Mouse (Mus musculus): ENCODE measurements around the gene Ndufb8. TPM values are rescaled to one million over a fixed set of nuclear protein-coding genes. Genes with fewer than 3 reads are reported as not detected.

Gene Ndufb8
- polyA plus RNA-seq (2014; fragmentation: Nextera tagmentation; extraction: Ambion mirVana) = 509 and 616 TPM in 2 replicates

- under 1% methylated on average over 50 of the region's 50 CpGs for WGBS
- Histone ChIP-seq H3K9me3 (replicated peaks; ENCODE audit: control insufficient read depth, low read length) (no peaks in the 10 kb centered on the region), H3K27me3 (replicated peaks; ENCODE audit: control insufficient read depth, insufficient read depth, low read length) (no peaks in the 10 kb centered on the region), H3K4me1 (ENCODE audit: control insufficient read depth, insufficient read depth, low read length) (peaks cover 8% of the 10 kb centered on the region), H3K4me2 (ENCODE audit: low read length) (peak within 1 kb of the TSS; percentile 85), H3K4me3 (ENCODE audit: low read depth, low read length) (peak within 1 kb of the TSS; percentile 79), H3K9ac (ENCODE audit: low read length) (peak within 1 kb of the TSS; percentile 92), H3K36me3 (ENCODE audit: control insufficient read depth, insufficient read depth, low read length) (peaks cover 35% of the 10 kb centered on the region), H3K27ac (ENCODE audit: low read depth, low read length) (peak within 1 kb of the TSS; percentile 44; the same call in 1 of the 2 replicates)
- ATAC-seq = peak; percentile 90
- DNase-seq (ENCODE audit: low spot score) = peak; percentile 95
These were observed at the start of gene Ndufb8 for GRCm38 (mm10) chr19:44554861-44555590. Ndufb8 (minus strand) TSS chr19:44555440.

DNA sequence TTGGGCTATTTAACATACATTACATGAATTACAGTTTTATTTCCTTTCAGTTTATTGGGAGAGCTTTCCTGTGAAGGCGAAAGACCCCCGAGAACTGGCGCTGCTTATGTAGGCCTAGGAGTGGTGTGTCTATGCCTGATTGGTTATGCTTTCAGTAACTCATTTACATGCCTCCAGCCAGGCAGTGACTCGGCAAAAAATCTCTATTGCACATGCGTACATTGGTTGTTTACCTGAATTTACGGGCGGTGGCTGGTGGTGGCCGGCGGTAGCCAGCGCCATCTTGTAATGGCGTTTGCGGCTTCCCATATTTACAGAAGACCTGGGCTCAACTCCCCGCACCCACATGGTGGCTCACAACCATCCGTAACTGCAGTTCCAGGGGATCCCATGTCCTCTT lies 38.9 kb upstream of the Ndufb8 start:
- Histone ChIP-seq H3K27me3 (replicated peaks; ENCODE audit: control insufficient read depth, insufficient read depth, low read length) (no peaks in the 10 kb centered on the region), H3K9ac (ENCODE audit: low read length) (no peak overlapping the region), H3K4me1 (ENCODE audit: control insufficient read depth, insufficient read depth, low read length) (no peaks in the 10 kb centered on the region), H3K27ac (ENCODE audit: low read depth, low read length) (no peak overlapping the region), H3K9me3 (replicated peaks; ENCODE audit: control insufficient read depth, low read length) (no peaks in the 10 kb centered on the region), H3K4me2 (ENCODE audit: low read length) (no peak overlapping the region), H3K36me3 (ENCODE audit: control insufficient read depth, insufficient read depth, low read length) (no peaks in the 10 kb centered on the region), H3K4me3 (ENCODE audit: low read depth, low read length) (no peak overlapping the region)
- ATAC-seq = no peak
- WGBS = 96% methylated on average over 14 of the region's 14 CpGs
- no peak for DNase-seq (ENCODE audit: low spot score)

DNA sequence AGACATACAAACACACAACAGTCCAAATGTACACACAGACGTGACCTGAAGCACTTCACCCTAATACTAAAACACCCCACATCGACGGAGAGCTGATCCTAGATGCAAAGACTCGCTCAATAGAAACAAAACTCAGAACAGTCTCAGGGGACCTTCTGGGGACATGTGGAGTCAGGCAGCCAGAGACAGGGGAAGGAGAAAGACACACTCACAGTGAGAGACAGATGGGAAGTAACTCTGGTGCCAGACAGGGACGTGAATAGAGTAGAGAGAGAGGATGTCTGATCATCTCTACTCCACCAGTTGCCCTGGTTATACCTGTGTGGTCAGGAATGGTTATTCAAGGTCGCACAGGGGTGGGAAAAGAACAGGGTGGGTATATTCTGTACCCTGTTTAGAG lies 36.4 kb upstream of the Ndufb8 start:
- no peak overlapping the region for H3K9ac ChIP-seq (ENCODE audit: low read length)
- no peaks in the 10 kb centered on the region for H3K4me1 ChIP-seq (ENCODE audit: control insufficient read depth, insufficient read depth, low read length)
- H3K27me3 ChIP-seq (replicated peaks; ENCODE audit: control insufficient read depth, insufficient read depth, low read length) = no peaks in the 10 kb centered on the region; the same call in 1 of the 2 replicates
- 72% methylated on average over 6 of the region's 6 CpGs for WGBS
- H3K4me2 ChIP-seq (ENCODE audit: low read length) = no peak overlapping the region
- H3K36me3 ChIP-seq (ENCODE audit: control insufficient read depth, insufficient read depth, low read length) = no peaks in the 10 kb centered on the region
- H3K27ac ChIP-seq (ENCODE audit: low read depth, low read length) = no peak overlapping the region
- H3K4me3 ChIP-seq (ENCODE audit: low read depth, low read length) = no peak overlapping the region
- peak; percentile 61; the same call in 1 of the 2 replicates for ATAC-seq
- H3K9me3 ChIP-seq (replicated peaks; ENCODE audit: control insufficient read depth, low read length) = no peaks in the 10 kb centered on the region
- peak; percentile 16 for DNase-seq (ENCODE audit: low spot score)

- H3K4me3 ChIP-seq (ENCODE audit: low read depth, low read length) = no peak overlapping the region
- no peaks in the 10 kb centered on the region for H3K4me1 ChIP-seq (ENCODE audit: control insufficient read depth, insufficient read depth, low read length)
- DNase-seq (ENCODE audit: low spot score) (no peak), ATAC-seq (no peak)
- H3K9me3 ChIP-seq (replicated peaks; ENCODE audit: control insufficient read depth, low read length) = no peaks in the 10 kb centered on the region
- no peak overlapping the region for H3K4me2 ChIP-seq (ENCODE audit: low read length)
- H3K27ac ChIP-seq (ENCODE audit: low read depth, low read length) = no peak overlapping the region
- WGBS = 82% methylated on average over 18 of the region's 18 CpGs
- H3K9ac ChIP-seq (ENCODE audit: low read length) = no peak overlapping the region
- peaks cover 4% of the 10 kb centered on the region; the same call in 1 of the 2 replicates for H3K27me3 ChIP-seq (replicated peaks; ENCODE audit: control insufficient read depth, insufficient read depth, low read length)
- H3K36me3 ChIP-seq (ENCODE audit: control insufficient read depth, insufficient read depth, low read length) = no peaks in the 10 kb centered on the region
These were observed 35.8 kb upstream of the Ndufb8 start for GRCm38 (mm10) chr19:44590992-44591391.

- no peaks in the 10 kb centered on the region for H3K4me1 ChIP-seq (ENCODE audit: control insufficient read depth, insufficient read depth, low read length)
- no peak overlapping the region for H3K4me2 ChIP-seq (ENCODE audit: low read length)
- ATAC-seq = no peak
- H3K9me3 ChIP-seq (replicated peaks; ENCODE audit: control insufficient read depth, low read length) = no peaks in the 10 kb centered on the region
- H3K36me3 ChIP-seq (ENCODE audit: control insufficient read depth, insufficient read depth, low read length) = no peaks in the 10 kb centered on the region
- peaks cover 4% of the 10 kb centered on the region; the same call in 1 of the 2 replicates for H3K27me3 ChIP-seq (replicated peaks; ENCODE audit: control insufficient read depth, insufficient read depth, low read length)
- 54% methylated on average over 6 of the region's 7 CpGs for WGBS
- H3K9ac ChIP-seq (ENCODE audit: low read length) = no peak overlapping the region
- no peak overlapping the region for H3K27ac ChIP-seq (ENCODE audit: low read depth, low read length)
- no peak for DNase-seq (ENCODE audit: low spot score)
- no peak overlapping the region for H3K4me3 ChIP-seq (ENCODE audit: low read depth, low read length)
These were observed 34.5 kb upstream of the Ndufb8 start for GRCm38 (mm10) chr19:44589591-44590223.

- WGBS = 36% methylated on average over 4 of the region's 4 CpGs
- H3K36me3 ChIP-seq (ENCODE audit: control insufficient read depth, insufficient read depth, low read length) = no peaks in the 10 kb centered on the region
- H3K4me1 ChIP-seq (ENCODE audit: control insufficient read depth, insufficient read depth, low read length) = no peaks in the 10 kb centered on the region
- ATAC-seq (no peak), DNase-seq (ENCODE audit: low spot score) (no peak)
- no peak overlapping the region for H3K4me2 ChIP-seq (ENCODE audit: low read length)
- H3K27ac ChIP-seq (ENCODE audit: low read depth, low read length) = no peak overlapping the region
- H3K9me3 ChIP-seq (replicated peaks; ENCODE audit: control insufficient read depth, low read length) = no peaks in the 10 kb centered on the region
- no peak overlapping the region for H3K9ac ChIP-seq (ENCODE audit: low read length)
- no peak overlapping the region for H3K4me3 ChIP-seq (ENCODE audit: low read depth, low read length)
- peaks cover 4% of the 10 kb centered on the region; the same call in 1 of the 2 replicates for H3K27me3 ChIP-seq (replicated peaks; ENCODE audit: control insufficient read depth, insufficient read depth, low read length)
These were observed 32.8 kb upstream of the Ndufb8 start for GRCm38 (mm10) chr19:44588036-44588435.

- peak; percentile 93 for ATAC-seq
- WGBS = 30% methylated on average over 9 of the region's 9 CpGs
- Histone ChIP-seq H3K9ac (ENCODE audit: low read length) (no peak overlapping the region), H3K27ac (ENCODE audit: low read depth, low read length) (no peak overlapping the region), H3K4me3 (ENCODE audit: low read depth, low read length) (no peak overlapping the region), H3K36me3 (ENCODE audit: control insufficient read depth, insufficient read depth, low read length) (no peaks in the 10 kb centered on the region), H3K4me1 (ENCODE audit: control insufficient read depth, insufficient read depth, low read length) (no peaks in the 10 kb centered on the region), H3K4me2 (ENCODE audit: low read length) (no peak overlapping the region), H3K9me3 (replicated peaks; ENCODE audit: control insufficient read depth, low read length) (no peaks in the 10 kb centered on the region), H3K27me3 (replicated peaks; ENCODE audit: control insufficient read depth, insufficient read depth, low read length) (peaks cover 4% of the 10 kb centered on the region; the same call in 1 of the 2 replicates)
- peak; percentile 93 for DNase-seq (ENCODE audit: low spot score)
These were observed 27.5 kb upstream of the Ndufb8 start for GRCm38 (mm10) chr19:44582638-44583309.

DNA sequence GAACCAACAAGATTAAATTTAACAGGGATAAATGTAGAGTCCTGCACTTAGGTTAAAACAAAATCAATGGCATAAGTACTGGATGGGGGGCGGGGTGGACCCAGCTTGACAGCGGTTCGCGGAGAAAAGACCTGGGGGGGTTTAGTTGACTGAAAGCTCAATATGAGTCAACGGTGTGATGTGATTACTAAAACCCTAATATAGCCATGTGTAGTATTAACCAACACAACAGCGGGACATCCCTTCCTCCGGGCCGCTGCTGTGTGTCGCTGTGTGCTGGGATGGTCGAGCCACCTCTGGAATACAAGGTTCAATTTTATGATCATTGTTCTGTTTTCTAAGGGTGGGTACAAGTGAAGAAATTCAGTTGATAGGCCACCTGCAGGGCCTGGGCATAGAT lies 26.9 kb upstream of the Ndufb8 start:
- Histone ChIP-seq H3K4me3 (ENCODE audit: low read depth, low read length) (no peak overlapping the region), H3K4me1 (ENCODE audit: control insufficient read depth, insufficient read depth, low read length) (no peaks in the 10 kb centered on the region), H3K9ac (ENCODE audit: low read length) (no peak overlapping the region), H3K9me3 (replicated peaks; ENCODE audit: control insufficient read depth, low read length) (no peaks in the 10 kb centered on the region), H3K4me2 (ENCODE audit: low read length) (no peak overlapping the region), H3K27me3 (replicated peaks; ENCODE audit: control insufficient read depth, insufficient read depth, low read length) (peaks cover 4% of the 10 kb centered on the region; the same call in 1 of the 2 replicates), H3K27ac (ENCODE audit: low read depth, low read length) (no peak overlapping the region), H3K36me3 (ENCODE audit: control insufficient read depth, insufficient read depth, low read length) (no peaks in the 10 kb centered on the region)
- ATAC-seq = peak; percentile 21; the same call in 1 of the 2 replicates
- no peak for DNase-seq (ENCODE audit: low spot score)
- WGBS = 83% methylated on average over 10 of the region's 10 CpGs
